Mouse (Mus musculus) embryonic fibroblast, embryonic 13.5 days (primary cell): ENCODE measurements around the gene Smim24.

Experiments used
- CTCF ChIP-seq: IDR thresholded peaks from 2 replicates; pipeline ENCODE4 v1.5.1; 2011; ENCODE audit warnings: mild to moderate bottlenecking, control low read depth, low read length, moderate library complexity, borderline replicate concordance; ENCODE audit not compliant: insufficient read depth
- POLR2A ChIP-seq: IDR thresholded peaks from 2 replicates; pipeline ENCODE4 v1.6.1; 2011; ENCODE audit warnings: low read depth, mild to moderate bottlenecking, control low read depth, low read length, moderate library complexity

DNA sequence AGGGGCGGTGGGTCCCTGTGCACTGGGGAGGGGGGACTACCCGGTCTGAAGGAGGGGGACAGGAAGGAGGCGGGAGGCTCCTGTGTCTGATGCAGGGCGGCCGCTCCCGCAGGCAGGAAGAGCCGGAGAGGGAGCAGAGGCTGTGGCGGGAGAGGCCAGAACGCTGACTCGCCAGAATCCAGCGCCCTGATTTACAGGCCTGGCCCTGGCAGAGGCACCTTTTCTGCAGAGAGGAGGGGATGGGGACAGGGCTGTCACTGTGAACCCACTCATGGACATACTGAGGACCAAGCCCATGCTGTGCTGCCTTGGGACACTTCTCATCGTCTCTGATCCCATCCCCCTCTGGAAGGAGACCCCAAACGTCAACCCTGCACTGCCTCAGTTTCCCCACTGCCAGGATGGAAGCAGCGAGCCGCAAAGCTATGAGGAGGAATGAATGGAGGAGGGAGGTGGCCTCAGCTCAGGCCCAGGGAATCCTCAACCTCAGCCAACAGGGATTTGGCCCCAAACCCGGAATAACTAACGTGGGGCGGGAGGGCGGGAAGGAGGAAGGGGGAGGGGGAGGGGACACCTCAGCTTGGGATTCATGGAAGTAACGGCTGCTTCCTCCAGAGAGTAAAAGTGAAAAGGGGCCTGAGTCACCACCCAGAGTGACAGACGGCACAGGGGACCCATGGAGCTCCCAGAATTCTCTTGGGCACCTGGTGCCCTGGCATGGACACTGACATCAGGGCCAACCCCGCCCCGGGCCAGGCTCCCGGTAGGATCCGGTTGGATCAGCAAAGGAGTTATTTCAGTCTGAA is 31.6 kb downstream of the Smim24 start:
- TF ChIP-seq CTCF (no peak), POLR2A (peak; percentile 23)
